Mouse (Mus musculus) retina, embryonic 14.5 days (tissue): ENCODE results near the gene Calhm2.

Experiments used
- DNase-seq: peaks from one replicate; pipeline ENCODE4 v3.0.0-alpha.2; 2015; ENCODE audit warnings: low spot score

Calhm2 gene

DNA sequence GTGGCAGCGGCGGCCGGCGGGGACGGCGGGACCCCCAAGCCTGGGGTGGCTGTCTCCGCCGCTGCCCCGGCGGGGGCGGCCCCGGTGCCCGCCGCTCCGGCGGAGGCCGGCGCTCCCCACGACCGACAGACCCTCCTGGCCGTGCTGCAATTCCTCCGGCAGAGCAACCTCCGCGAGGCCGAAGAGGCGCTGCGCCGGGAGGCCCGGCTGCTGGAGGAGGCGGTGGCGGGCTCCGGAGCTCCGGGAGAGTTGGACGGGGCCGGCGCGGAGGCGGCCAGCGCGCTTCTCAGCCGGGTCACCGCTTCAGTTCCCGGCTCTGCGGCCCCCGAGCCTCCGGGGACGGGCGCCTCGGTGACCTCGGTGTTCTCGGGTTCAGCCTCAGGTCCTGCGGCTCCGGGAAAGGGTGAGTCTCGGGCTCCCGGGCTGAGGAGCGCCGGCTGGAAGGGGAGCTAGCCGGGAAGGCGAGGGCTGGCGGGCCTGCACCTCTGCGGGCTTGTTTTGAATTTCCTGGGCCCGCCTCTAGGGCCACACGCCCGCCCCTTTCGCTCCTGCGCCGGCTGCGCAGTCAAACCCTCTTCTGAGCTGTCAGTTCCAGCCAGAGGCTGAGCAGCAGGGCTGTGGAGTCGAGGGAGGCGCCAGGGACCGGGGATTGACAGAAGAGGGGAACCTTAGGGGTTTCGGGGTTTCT is 70.0 kb downstream of the Calhm2 start:
- DNase-seq, result peak; percentile 89

DNA sequence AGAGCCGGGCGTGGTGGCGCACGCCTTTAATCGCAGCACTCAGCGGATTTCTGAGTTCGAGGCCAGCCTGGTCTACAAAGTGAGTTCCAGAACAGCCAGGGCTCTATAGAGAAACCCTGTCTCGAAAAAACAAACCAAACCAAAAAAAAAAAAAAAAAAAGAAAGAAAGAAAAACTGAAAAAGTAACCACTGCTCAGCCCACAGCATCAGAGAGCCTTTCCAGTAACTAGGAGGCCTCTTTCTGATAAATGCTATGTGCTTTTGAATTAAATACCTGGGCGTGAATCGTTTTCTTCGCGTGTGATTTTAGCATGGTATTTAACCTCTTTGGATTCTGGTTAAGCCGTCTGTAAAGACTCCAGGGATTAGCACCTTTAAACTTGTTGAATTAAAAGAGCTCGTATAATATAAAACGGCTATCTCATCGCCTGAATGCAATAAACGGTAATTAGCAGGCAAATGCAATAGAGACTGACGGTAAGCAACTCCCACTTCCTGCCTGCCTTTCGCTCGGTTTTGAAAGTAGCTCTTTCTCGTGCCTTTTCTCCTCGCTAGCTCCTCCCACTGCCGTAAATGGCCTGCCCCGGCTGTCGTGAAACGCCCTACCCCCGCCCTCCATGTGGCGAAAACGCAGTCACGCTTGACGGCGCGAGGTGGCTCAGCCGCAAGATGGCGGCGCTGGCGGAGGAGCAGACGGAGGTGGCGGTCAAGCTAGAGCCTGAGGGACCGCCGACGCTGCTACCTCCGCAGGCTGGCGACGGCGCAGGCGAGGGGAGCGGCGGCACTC is 70.8 kb downstream of the Calhm2 start, which contains the start of gene Taf5:
Taf5 (plus strand) TSS at position 651 of the 787 bp plus-strand sequence.
- DNase-seq, result peak; percentile 97

GRCm38 (mm10) chr19:47065860-47066259 is 72.2 kb downstream of the Calhm2 start:
- no peak for DNase-seq

DNA sequence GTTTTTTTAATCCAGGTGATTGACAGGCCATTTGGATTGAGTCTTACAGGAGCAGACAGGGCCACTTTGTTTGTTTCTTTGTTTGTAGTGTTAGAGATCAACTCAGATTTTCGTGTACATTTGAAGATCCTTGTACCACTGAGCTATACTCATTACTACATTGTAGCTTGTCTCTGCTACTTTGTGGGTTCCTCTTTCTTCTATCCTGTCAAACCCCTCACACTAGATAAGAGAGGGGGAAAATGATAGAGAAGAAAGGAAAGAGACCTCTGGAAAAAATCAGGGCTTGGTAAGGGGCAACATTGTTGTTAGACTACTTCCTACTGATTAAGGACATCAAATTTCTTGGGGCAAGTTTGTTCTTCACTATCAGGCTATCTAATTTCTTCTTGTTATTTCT is 80.4 kb downstream of the Calhm2 start:
- no peak for DNase-seq
